Mouse (Mus musculus): Measurements from ENCODE around the gene Pon2. TPM values are rescaled to one million over a fixed set of nuclear protein-coding genes. Genes with fewer than 3 reads are reported as not detected.

Pon2 gene
- polyA plus RNA-seq, 1 experiment from 2014 or later: 33.0 TPM

- DNase-seq (ENCODE audit: low spot score) (no peak), ATAC-seq (ENCODE audit: low FRiP score) (no peak)
- no peaks in the 10 kb centered on the region for H3K4me1 ChIP-seq (replicated peaks; ENCODE audit: control insufficient read depth, insufficient read depth, low read length)
- no peak overlapping the region for H3K4me2 ChIP-seq (replicated peaks; ENCODE audit: low read depth, low read length)
- no peaks in the 10 kb centered on the region for H3K9me3 ChIP-seq (ENCODE audit: control insufficient read depth, low read length)
- H3K9ac ChIP-seq (ENCODE audit: low read depth, low read length): no peak overlapping the region
- 54% methylated on average over 6 of the region's 6 CpGs for WGBS
- no peaks in the 10 kb centered on the region for H3K27me3 ChIP-seq (ENCODE audit: control insufficient read depth, insufficient read depth, low read length)
- no peak overlapping the region for H3K27ac ChIP-seq (ENCODE audit: low read depth, low read length)
- H3K36me3 ChIP-seq (ENCODE audit: control insufficient read depth, insufficient read depth, low read length): no peaks in the 10 kb centered on the region
- H3K4me3 ChIP-seq (ENCODE audit: low read depth, low read length): no peak overlapping the region
Observed at GRCm38 (mm10) chr6:5280576-5281305, 17.5 kb downstream of the Pon2 start.

GRCm38 (mm10) chr6:5277972-5278371, 20.3 kb downstream of the Pon2 start:
- Histone ChIP-seq H3K9me3 (ENCODE audit: control insufficient read depth, low read length) (no peaks in the 10 kb centered on the region), H3K27ac (ENCODE audit: low read depth, low read length) (no peak overlapping the region), H3K9ac (ENCODE audit: low read depth, low read length) (no peak overlapping the region), H3K27me3 (ENCODE audit: control insufficient read depth, insufficient read depth, low read length) (no peaks in the 10 kb centered on the region), H3K4me2 (replicated peaks; ENCODE audit: low read depth, low read length) (no peak overlapping the region), H3K36me3 (ENCODE audit: control insufficient read depth, insufficient read depth, low read length) (no peaks in the 10 kb centered on the region), H3K4me1 (replicated peaks; ENCODE audit: control insufficient read depth, insufficient read depth, low read length) (no peaks in the 10 kb centered on the region), H3K4me3 (ENCODE audit: low read depth, low read length) (no peak overlapping the region)
- ATAC-seq (ENCODE audit: low FRiP score): no peak
- DNase-seq (ENCODE audit: low spot score): no peak
- WGBS: 60% methylated on average over 5 of the region's 5 CpGs

- H3K27ac ChIP-seq (ENCODE audit: low read depth, low read length): no peak overlapping the region
- no peak overlapping the region for H3K9ac ChIP-seq (ENCODE audit: low read depth, low read length)
- H3K27me3 ChIP-seq (ENCODE audit: control insufficient read depth, insufficient read depth, low read length): no peaks in the 10 kb centered on the region
- ATAC-seq (ENCODE audit: low FRiP score) (no peak), DNase-seq (ENCODE audit: low spot score) (no peak)
- no peaks in the 10 kb centered on the region for H3K4me1 ChIP-seq (replicated peaks; ENCODE audit: control insufficient read depth, insufficient read depth, low read length)
- H3K36me3 ChIP-seq (ENCODE audit: control insufficient read depth, insufficient read depth, low read length): no peaks in the 10 kb centered on the region
- H3K9me3 ChIP-seq (ENCODE audit: control insufficient read depth, low read length): no peaks in the 10 kb centered on the region
- H3K4me2 ChIP-seq (replicated peaks; ENCODE audit: low read depth, low read length): no peak overlapping the region
- no peak overlapping the region for H3K4me3 ChIP-seq (ENCODE audit: low read depth, low read length)
- 81% methylated on average over 6 of the region's 6 CpGs for WGBS
Observed at GRCm38 (mm10) chr6:5269641-5270040, 28.6 kb downstream of the Pon2 start.

GRCm38 (mm10) chr6:5264793-5265192, 33.5 kb downstream of the Pon2 start:
- no peaks in the 10 kb centered on the region for H3K4me1 ChIP-seq (replicated peaks; ENCODE audit: control insufficient read depth, insufficient read depth, low read length)
- H3K27ac ChIP-seq (ENCODE audit: low read depth, low read length): no peak overlapping the region
- no peaks in the 10 kb centered on the region for H3K9me3 ChIP-seq (ENCODE audit: control insufficient read depth, low read length)
- H3K4me2 ChIP-seq (replicated peaks; ENCODE audit: low read depth, low read length): no peak overlapping the region
- WGBS: 71% methylated on average over 8 of the region's 8 CpGs
- no peak overlapping the region for H3K9ac ChIP-seq (ENCODE audit: low read depth, low read length)
- ATAC-seq (ENCODE audit: low FRiP score) (no peak), DNase-seq (ENCODE audit: low spot score) (no peak)
- no peaks in the 10 kb centered on the region for H3K27me3 ChIP-seq (ENCODE audit: control insufficient read depth, insufficient read depth, low read length)
- no peak overlapping the region for H3K4me3 ChIP-seq (ENCODE audit: low read depth, low read length)
- no peaks in the 10 kb centered on the region for H3K36me3 ChIP-seq (ENCODE audit: control insufficient read depth, insufficient read depth, low read length)

- WGBS: 84% methylated on average over 8 of the region's 8 CpGs
- DNase-seq (ENCODE audit: low spot score) (no peak), ATAC-seq (ENCODE audit: low FRiP score) (no peak)
- Histone ChIP-seq H3K4me3 (ENCODE audit: low read depth, low read length) (no peak overlapping the region), H3K4me2 (replicated peaks; ENCODE audit: low read depth, low read length) (no peak overlapping the region), H3K27me3 (ENCODE audit: control insufficient read depth, insufficient read depth, low read length) (no peaks in the 10 kb centered on the region), H3K9me3 (ENCODE audit: control insufficient read depth, low read length) (no peaks in the 10 kb centered on the region), H3K36me3 (ENCODE audit: control insufficient read depth, insufficient read depth, low read length) (no peaks in the 10 kb centered on the region), H3K4me1 (replicated peaks; ENCODE audit: control insufficient read depth, insufficient read depth, low read length) (no peaks in the 10 kb centered on the region), H3K9ac (ENCODE audit: low read depth, low read length) (no peak overlapping the region), H3K27ac (ENCODE audit: low read depth, low read length) (no peak overlapping the region)
Observed at GRCm38 (mm10) chr6:5263250-5263999, 34.8 kb downstream of the Pon2 start.

GRCm38 (mm10) chr6:5262322-5263249, 35.7 kb downstream of the Pon2 start:
- H3K4me3 ChIP-seq (ENCODE audit: low read depth, low read length): no peak overlapping the region
- no peak for DNase-seq (ENCODE audit: low spot score)
- H3K36me3 ChIP-seq (ENCODE audit: control insufficient read depth, insufficient read depth, low read length): no peaks in the 10 kb centered on the region
- H3K4me2 ChIP-seq (replicated peaks; ENCODE audit: low read depth, low read length): no peak overlapping the region
- no peaks in the 10 kb centered on the region for H3K9me3 ChIP-seq (ENCODE audit: control insufficient read depth, low read length)
- ATAC-seq (ENCODE audit: low FRiP score): no peak
- no peak overlapping the region for H3K9ac ChIP-seq (ENCODE audit: low read depth, low read length)
- no peaks in the 10 kb centered on the region for H3K27me3 ChIP-seq (ENCODE audit: control insufficient read depth, insufficient read depth, low read length)
- H3K4me1 ChIP-seq (replicated peaks; ENCODE audit: control insufficient read depth, insufficient read depth, low read length): no peaks in the 10 kb centered on the region
- H3K27ac ChIP-seq (ENCODE audit: low read depth, low read length): no peak overlapping the region
- WGBS: 88% methylated on average over 9 of the region's 10 CpGs

- DNase-seq (ENCODE audit: low spot score) (peak; percentile 54), ATAC-seq (ENCODE audit: low FRiP score) (peak; percentile 53; the same call in 1 of the 2 replicates)
- WGBS: 18% methylated on average over 16 of the region's 16 CpGs
- no peaks in the 10 kb centered on the region for H3K27me3 ChIP-seq (ENCODE audit: control insufficient read depth, insufficient read depth, low read length)
- no peak within 1 kb of the TSS for H3K27ac ChIP-seq (ENCODE audit: low read depth, low read length)
- H3K9me3 ChIP-seq (ENCODE audit: control insufficient read depth, low read length): no peaks in the 10 kb centered on the region
- no peaks in the 10 kb centered on the region for H3K4me1 ChIP-seq (replicated peaks; ENCODE audit: control insufficient read depth, insufficient read depth, low read length)
- no peaks in the 10 kb centered on the region for H3K36me3 ChIP-seq (ENCODE audit: control insufficient read depth, insufficient read depth, low read length)
- peak within 1 kb of the TSS; percentile 34; the same call in 1 of the 2 replicates for H3K9ac ChIP-seq (ENCODE audit: low read depth, low read length)
- H3K4me2 ChIP-seq (replicated peaks; ENCODE audit: low read depth, low read length): peak within 1 kb of the TSS; percentile 38
- H3K4me3 ChIP-seq (ENCODE audit: low read depth, low read length): peak within 1 kb of the TSS; percentile 13; the same call in 1 of the 2 replicates
Observed at GRCm38 (mm10) chr6:5255722-5256451, 42.4 kb downstream of the Pon2 start, which contains the start of gene Pon3. Pon3 (minus strand) TSS chr6:5256286.

- H3K4me1 ChIP-seq (replicated peaks; ENCODE audit: control insufficient read depth, insufficient read depth, low read length): no peaks in the 10 kb centered on the region
- 66% methylated on average over 6 of the region's 6 CpGs for WGBS
- no peaks in the 10 kb centered on the region for H3K9me3 ChIP-seq (ENCODE audit: control insufficient read depth, low read length)
- H3K36me3 ChIP-seq (ENCODE audit: control insufficient read depth, insufficient read depth, low read length): no peaks in the 10 kb centered on the region
- no peaks in the 10 kb centered on the region for H3K27me3 ChIP-seq (ENCODE audit: control insufficient read depth, insufficient read depth, low read length)
- H3K4me3 ChIP-seq (ENCODE audit: low read depth, low read length): no peak overlapping the region
- H3K4me2 ChIP-seq (replicated peaks; ENCODE audit: low read depth, low read length): no peak overlapping the region
- DNase-seq (ENCODE audit: low spot score): no peak
- H3K27ac ChIP-seq (ENCODE audit: low read depth, low read length): no peak overlapping the region
- no peak for ATAC-seq (ENCODE audit: low FRiP score)
- no peak overlapping the region for H3K9ac ChIP-seq (ENCODE audit: low read depth, low read length)
Observed at GRCm38 (mm10) chr6:5255291-5255690, 43.0 kb downstream of the Pon2 start.
